ENCODE assay signal across 9 mouse cellular contexts in the genomic region with DNA sequence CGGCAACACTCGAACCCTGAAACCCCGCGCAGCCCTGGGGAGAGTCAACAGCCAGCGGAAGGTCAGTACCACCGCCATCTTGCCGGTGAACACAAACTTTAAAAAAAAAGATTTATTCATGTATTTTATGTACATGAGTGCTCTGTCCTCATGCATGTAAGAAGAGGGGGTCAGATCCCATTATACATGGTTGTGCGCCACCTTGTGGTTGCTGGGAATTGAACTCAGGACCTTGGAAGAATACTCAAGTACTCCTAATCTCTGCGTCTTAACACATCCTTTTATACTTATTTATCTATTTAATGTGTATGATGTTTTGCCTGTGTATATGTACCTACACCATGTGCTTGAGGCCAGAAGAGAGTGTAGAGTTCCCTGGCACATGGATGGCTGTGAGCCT. TPM values are rescaled to one million over a fixed set of nuclear protein-coding genes. Genes with fewer than 3 reads are reported as not detected.
DNase-seq lines count a peak whose midpoint lies in the region; ATAC-seq lines count a peak whose summit lies in the region.
"Had no signal": no experiment of that assay in that cellular context is flagged by ENCODE, and none has a peak within 500 bp of the region (broad histone marks: within the 10 kb centered on the region; RNA-seq: fewer than 3 reads in every experiment).

No protein-coding gene starts in this region.

- H3K4me2 ChIP-seq in neural tube, embryonic 11.5 days (ENCODE audit: low read depth) = no peak overlapping the region
- H3K4me2 ChIP-seq: lung, embryonic 15.5 days had no signal

- 73% methylated on average over 9 of the region's 9 CpGs for WGBS in neural tube, embryonic 11.5 days

- H3K27me3 ChIP-seq in neural tube, embryonic 11.5 days (ENCODE audit: control insufficient read depth, insufficient read depth, low read length) = no peaks in the 10 kb centered on the region
- H3K27me3 ChIP-seq: lung, embryonic 15.5 days had no signal

- intact Hi-C loops in left cerebral cortex, postnatal 4 days (cut with DNase I) = loop anchor here (2.0 to 10.0 kb wide), 2 partner anchors 179 to 613 kb away; no protein-coding TSS in a partner anchor
- intact Hi-C loops in left cerebral cortex, postnatal 10 days (cut with DNase I) = no loop called here

- DNase-seq in cerebellum, postnatal 10 days = peak; percentile 61 to 68
- peak; percentile 33 for DNase-seq in left cerebral cortex, postnatal 4 days
- no peak for DNase-seq in left cerebral cortex, postnatal 10 days (ENCODE audit: extremely low spot score in 1 of 2, low spot score in 2 of 2)
- DNase-seq in brain, adult 2 months (ENCODE audit: low read depth, low spot score) = peak; percentile 57
- peak; percentile 60 for DNase-seq in neural tube, embryonic 11.5 days (ENCODE audit: low spot score)
- DNase-seq in testis, postnatal 10 days (ENCODE audit: low spot score) = no peak

- no peak overlapping the region for H3K27ac ChIP-seq in neural tube, embryonic 11.5 days (ENCODE audit: low read depth, low read length)
- H3K27ac ChIP-seq: lung, embryonic 15.5 days had no signal

- H3K9ac ChIP-seq in neural tube, embryonic 11.5 days (ENCODE audit: low read length) = no peak overlapping the region
- H3K9ac ChIP-seq: lung, embryonic 15.5 days had no signal

- H3K9me3 ChIP-seq in neural tube, embryonic 11.5 days (ENCODE audit: control insufficient read depth, low read length) = no peaks in the 10 kb centered on the region
- H3K9me3 ChIP-seq: lung, embryonic 15.5 days had no signal

- no peak overlapping the region for H3K4me3 ChIP-seq in neural tube, embryonic 11.5 days (ENCODE audit: low read depth, low read length)
- H3K4me3 ChIP-seq: lung, embryonic 15.5 days had no signal

- H3K36me3 ChIP-seq in neural tube, embryonic 11.5 days (ENCODE audit: control insufficient read depth, insufficient read depth, low read length) = no peaks in the 10 kb centered on the region
- H3K36me3 ChIP-seq: lung, embryonic 15.5 days had no signal

- H3K4me1 ChIP-seq in neural tube, embryonic 11.5 days (ENCODE audit: control insufficient read depth, insufficient read depth, low read length) = no peaks in the 10 kb centered on the region
- H3K4me1 ChIP-seq: lung, embryonic 15.5 days had no signal

- ATAC-seq in cerebellum, adult (ENCODE audit: insufficient number of reproducible peaks, low FRiP score, low TSS enrichment) = no peak
- peak; percentile 43 for ATAC-seq in inflammation-experienced regulatory T-cells, adult 6 months
- ATAC-seq in neural tube, embryonic 11.5 days (ENCODE audit: insufficient read depth, low FRiP score, low TSS enrichment) = no peak

RNA-seq across cellular contexts. Expression of a gene that starts 47.1 kb away (rescaled TPM):
- under 1 TPM in 1 of 2 experiments, not detected in 1; 0.12 TPM for total RNA-seq in left cerebral cortex, postnatal 4 days (2021)
- under 1 TPM in 1 of 2 experiments, not detected in 1; 0.15 TPM for total RNA-seq in left cerebral cortex, postnatal 10 days (2021)
- polyA plus RNA-seq in inflammation-experienced regulatory T-cells, adult 6 months (2017; shearing (Covaris generic)) = not detected
- not detected in 2 replicates for polyA plus RNA-seq in neural tube, embryonic 11.5 days (2014; fragmentation: Nextera tagmentation; extraction: Ambion mirVana)
- polyA plus RNA-seq: lung, embryonic 15.5 days had no signal

RNA-seq across cellular contexts. Expression of a gene that starts 51.7 kb away (rescaled TPM):
- 1 to 10 TPM; 2.4 to 4.5 TPM for total RNA-seq in left cerebral cortex, postnatal 4 days (2021)
- total RNA-seq in left cerebral cortex, postnatal 10 days (2021) = 1 to 10 TPM; 3.2 to 3.6 TPM
- 1 to 10 TPM in 2 of 3 experiments, under 1 TPM in 1; 0.58 to 2.5 (median 1.8) TPM for polyA plus RNA-seq in inflammation-experienced regulatory T-cells, adult 6 months (2017; shearing (Covaris generic))
- 3.1 and 3.6 TPM in 2 replicates for polyA plus RNA-seq in neural tube, embryonic 11.5 days (2014; fragmentation: Nextera tagmentation; extraction: Ambion mirVana)

Comparison
In these comparisons a context has a peak if more than half of its experiments do, and no peak if none do; other contexts are left out.
1. DNase-seq: peak in cerebellum, postnatal 10 days (2 of 2), left cerebral cortex, postnatal 4 days (single experiment), brain, adult 2 months (single experiment) and neural tube, embryonic 11.5 days (single experiment); none in left cerebral cortex, postnatal 10 days (0 of 2) and testis, postnatal 10 days (single experiment).